Mouse (Mus musculus) urinary bladder, adult 2 months (tissue): ENCODE measurements around the gene Il33. TPM values are rescaled to one million over a fixed set of nuclear protein-coding genes. Genes with fewer than 3 reads are reported as not detected.

ENCODE experiments used
- DNase-seq: peaks from one replicate; pipeline ENCODE4 v3.0.0; 2022; ENCODE audit warnings: low spot score
- polyA plus RNA-seq: library from polyadenylated mRNA; depleted of rRNA; stranded (reverse); fragments of >200 nt; gene quantifications from 2 replicates; pipeline ENCODE4 v1.2.3, GENCODE M21; 2012; rRNA removed

The Il33 gene
- polyA plus RNA-seq, 1 experiment, result 24.4 TPM

DNA sequence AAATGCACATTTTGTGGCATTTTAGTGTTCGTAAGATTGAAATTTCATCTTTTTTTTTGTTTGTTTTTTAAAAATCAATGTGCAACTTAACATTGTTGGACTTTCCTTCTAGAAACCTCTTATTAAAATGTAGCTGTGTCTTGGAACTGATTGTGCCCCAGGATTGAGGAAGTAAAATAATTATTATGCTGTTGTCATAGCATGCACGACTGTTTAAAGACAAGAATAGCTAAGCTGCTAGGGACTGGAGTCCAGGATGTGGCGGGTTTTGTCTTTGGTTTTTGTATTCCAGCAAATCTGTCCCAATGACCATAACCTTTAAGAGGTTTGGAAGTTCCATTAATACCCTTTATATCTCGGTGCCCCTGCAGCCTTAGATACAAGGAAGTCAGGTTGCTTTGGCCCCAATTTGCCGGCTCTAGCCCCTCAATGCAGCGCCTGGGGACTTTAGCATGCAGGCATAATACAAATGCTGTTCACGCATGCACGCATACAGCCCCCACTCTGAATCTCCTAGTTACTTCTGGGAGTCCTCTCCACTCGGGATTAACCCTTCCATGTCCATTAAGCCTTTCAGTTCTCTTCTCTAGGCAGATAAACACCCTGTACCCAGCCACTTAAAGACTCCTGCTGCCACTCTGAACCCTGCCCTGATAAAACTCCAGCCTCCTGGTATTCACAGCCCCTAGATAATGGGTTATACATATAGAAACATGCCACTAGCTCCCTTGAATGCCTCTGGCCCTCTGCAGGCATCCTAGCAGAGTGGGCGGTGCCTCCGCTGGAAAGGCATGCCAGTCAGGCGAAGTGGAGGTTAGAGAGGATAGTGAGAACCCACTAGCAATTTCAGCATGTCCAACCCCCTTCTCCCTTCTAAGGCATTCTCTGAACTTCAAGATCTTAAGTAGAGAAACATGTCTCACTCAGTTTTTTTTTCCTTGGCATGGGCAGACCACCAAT, 75.8 kb downstream of the Il33 start:
- DNase-seq, result no peak

DNA sequence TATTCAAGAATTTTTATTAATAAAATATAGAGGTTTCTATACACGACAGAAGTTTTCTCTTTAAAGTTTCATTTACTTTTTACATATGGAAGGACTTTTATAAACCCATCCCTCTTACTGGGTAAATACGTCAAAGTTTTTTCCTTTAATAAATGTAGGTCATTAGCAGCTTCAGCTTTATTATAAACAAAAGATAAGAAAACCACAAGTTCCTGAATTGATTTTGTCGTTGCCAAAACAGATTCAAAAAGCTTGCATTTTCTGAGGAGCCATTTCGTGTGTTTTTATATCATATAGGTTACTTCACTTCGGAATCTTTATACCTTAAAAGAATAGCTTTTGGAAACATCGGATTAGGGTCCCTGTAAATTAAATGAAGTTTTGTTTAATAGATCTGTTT, 76.6 kb downstream of the Il33 start:
- DNase-seq, result no peak

DNA sequence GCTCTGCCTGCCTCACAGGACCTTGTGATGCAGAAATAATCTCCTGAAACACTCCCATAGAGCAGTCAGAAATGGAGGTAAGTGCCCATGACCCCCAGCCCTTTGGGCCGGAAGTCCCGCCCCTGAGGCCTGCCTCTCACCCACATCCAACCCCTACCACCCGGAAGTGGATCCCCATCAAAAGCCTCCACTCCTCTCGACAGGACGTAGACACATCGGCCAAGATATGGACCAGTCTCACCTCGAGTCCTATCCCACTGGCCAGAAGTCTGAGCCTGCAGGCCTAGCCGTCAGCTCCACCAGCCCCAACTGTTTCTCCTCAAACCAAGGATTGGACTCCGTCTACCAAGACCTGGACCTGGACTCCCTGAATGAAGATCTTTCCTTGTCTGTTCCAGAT, 78.7 kb downstream of the Il33 start, which contains the start of gene Trpd52l3:
Gene Trpd52l3 (plus strand): TSS at position 170 of the 400 bp plus-strand sequence.
- DNase-seq, result no peak

DNA sequence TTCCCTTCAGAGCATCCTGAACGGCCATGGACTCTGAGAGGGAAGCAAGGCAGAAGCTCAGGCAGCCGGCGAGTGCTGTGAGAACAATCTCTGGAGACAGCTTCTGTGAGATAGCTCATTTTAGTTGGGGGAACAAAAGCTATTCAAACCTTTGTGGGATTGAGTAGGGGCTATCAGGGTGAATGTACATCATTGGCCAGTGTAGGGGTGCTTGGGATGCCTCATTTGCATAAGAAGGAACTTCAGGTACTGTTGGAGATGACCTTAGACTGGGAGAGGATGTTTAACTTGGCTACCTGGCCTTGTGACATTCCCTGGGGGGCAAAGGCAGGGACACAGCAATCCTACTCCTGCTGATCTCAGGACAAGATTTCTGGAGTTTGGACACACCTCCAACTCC, 81.5 kb downstream of the Il33 start:
- DNase-seq, result no peak

Other genes starting within 250 kb of the Il33 start
- gene Mlana, start 227.3 kb upstream of the Il33 start, polyA plus RNA-seq, result 0.11 and 0.13 TPM in 2 replicates
- 17.4 and 19.8 TPM in 2 replicates for gene 9930021J03Rik, start 119.1 kb upstream of the Il33 start, polyA plus RNA-seq
- 10.4 and 10.6 TPM in 2 replicates for gene Ranbp6, start 112.1 kb upstream of the Il33 start, polyA plus RNA-seq
- gene Trpd52l3, start 78.7 kb downstream of the Il33 start, polyA plus RNA-seq, result not detected in 2 replicates
- gene Uhrf2, start 105.4 kb downstream of the Il33 start, polyA plus RNA-seq, result 49.3 and 56.0 TPM in 2 replicates